Mouse (Mus musculus) liver, postnatal 0 days (tissue): Measurements from ENCODE around the gene Fam178b. TPM values are rescaled to one million over a fixed set of nuclear protein-coding genes. Genes with fewer than 3 reads are reported as not detected.

ENCODE experiments used
- ATAC-seq: fragments of 200-750 bp; cut with Nextera tagmentation; 2 replicates; pipeline ENCODE4 v1.8.0; 2017; ENCODE audit warnings: mild to moderate bottlenecking, moderate library complexity
- DNase-seq: peaks from one replicate; pipeline ENCODE4 v3.0.0-alpha.2; 2016
- H3K27ac ChIP-seq: fragments of 300-500 bp; sonication (generic); 2 replicates; pipeline ENCODE4 v1.5.1; 2014; ENCODE audit warnings: antibody characterized with exemption, moderate library complexity, mild to moderate bottlenecking, low read depth
- H3K27me3 ChIP-seq: fragments of 300-500 bp; sonication (generic); 2 replicates; pipeline ENCODE4 v1.6.1; 2014; ENCODE audit warnings: low read length, control low read depth, mixed read lengths; ENCODE audit not compliant: insufficient read depth
- H3K36me3 ChIP-seq: fragments of 300-500 bp; sonication (generic); replicated peaks from 2 replicates; pipeline ENCODE4 v1.6.1; 2014; ENCODE audit warnings: mild to moderate bottlenecking, control low read depth, low read length, moderate library complexity, mixed read lengths; ENCODE audit not compliant: insufficient read depth
- H3K4me1 ChIP-seq: fragments of 300-500 bp; sonication (generic); 2 replicates; pipeline ENCODE4 v1.6.1; 2014; ENCODE audit warnings: antibody characterized with exemption, mild to moderate bottlenecking, control low read depth; ENCODE audit not compliant: insufficient read depth
- H3K4me2 ChIP-seq: fragments of 300-500 bp; sonication (generic); 2 replicates; pipeline ENCODE4 v1.6.1; 2014; ENCODE audit warnings: low read depth, mild to moderate bottlenecking, low read length, moderate library complexity, mixed read lengths
- H3K4me3 ChIP-seq: fragments of 300-500 bp; sonication (generic); 2 replicates; pipeline ENCODE4 v1.5.1; 2014; ENCODE audit warnings: low read depth, low read length
- H3K9ac ChIP-seq: fragments of 300-500 bp; sonication (generic); replicated peaks from 2 replicates; pipeline ENCODE4 v1.6.1; 2014; ENCODE audit warnings: mild to moderate bottlenecking, moderate library complexity
- H3K9me3 ChIP-seq: fragments of 300-500 bp; sonication (generic); 2 replicates; pipeline ENCODE4 v1.6.1; 2016; ENCODE audit warnings: mild to moderate bottlenecking, control low read depth, low read length, mixed read lengths
- CTCF ChIP-seq: sonication (generic); IDR thresholded peaks from 2 replicates; pipeline ENCODE4 v1.5.1; 2016; ENCODE audit warnings: antibody characterized with exemption, low read depth
- EP300 ChIP-seq: IDR thresholded peaks from 2 replicates; pipeline ENCODE4 v1.6.1; 2016; ENCODE audit warnings: antibody characterized with exemption, low read depth, mild to moderate bottlenecking
- WGBS: fragments of 180-500 bp; shearing (Covaris S2); extraction: QIAGEN DNeasy Blood & Tissue Kit; methylation state at CpG from one replicate; pipeline ENCODE4 v1.1.7; 2014; ENCODE audit not compliant: insufficient replicate concordance; 5-methylcytosine and 5-hydroxymethylcytosine counted together
- polyA plus RNA-seq: library from polyadenylated mRNA; unstranded; fragments of >200 nt; fragmentation: Nextera tagmentation; extraction: Ambion mirVana; gene quantifications from 2 replicates; pipeline ENCODE4 v1.2.1, GENCODE M21; 2015

Gene Fam178b
- polyA plus RNA-seq, 1 experiment from 2014 or later: 0.16 TPM

DNA sequence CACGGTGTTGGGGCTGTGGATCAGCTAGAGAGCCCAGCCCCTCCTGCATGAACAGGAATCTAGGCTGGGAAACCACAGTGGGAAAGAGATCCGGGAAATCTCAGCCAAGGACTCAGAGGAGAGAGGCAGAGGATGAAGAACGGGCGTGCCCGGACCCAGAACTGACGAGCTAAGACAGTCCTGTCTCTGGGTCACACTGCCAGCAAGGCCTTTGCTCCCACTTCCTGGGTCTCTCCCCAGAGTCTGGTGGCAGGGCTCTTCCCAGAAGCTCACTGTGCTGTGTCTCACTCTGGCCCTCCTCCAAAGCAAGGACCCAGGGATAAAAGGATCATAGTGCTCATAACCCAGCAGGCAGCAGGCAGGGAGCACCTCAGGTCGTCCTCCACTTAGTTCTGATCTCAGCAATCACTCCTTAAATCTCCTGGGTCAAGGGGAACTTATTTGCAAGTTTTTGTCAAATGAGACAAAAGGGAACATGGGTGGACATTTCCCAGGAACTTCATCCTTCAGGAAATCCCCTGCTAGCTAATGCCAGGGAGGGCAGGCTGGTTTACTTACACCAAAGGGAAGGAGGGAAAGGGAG, 113.2 kb downstream of the Fam178b start:
- 38% methylated on average over 7 of the region's 7 CpGs for WGBS
- no peak for ATAC-seq
- H3K27me3 ChIP-seq: no peaks in the 10 kb centered on the region
- no peak overlapping the region for H3K9ac ChIP-seq
- H3K4me3 ChIP-seq: no peak overlapping the region
- no peaks in the 10 kb centered on the region for H3K36me3 ChIP-seq
- H3K4me1 ChIP-seq: peaks cover 9% of the 10 kb centered on the region; the same call in 1 of the 2 replicates
- no peak for DNase-seq
- no peak overlapping the region for H3K4me2 ChIP-seq
- TF ChIP-seq CTCF (no peak), EP300 (no peak)
- peak overlapping the region; percentile 55; the same call in 1 of the 2 replicates for H3K27ac ChIP-seq
- no peaks in the 10 kb centered on the region for H3K9me3 ChIP-seq

DNA sequence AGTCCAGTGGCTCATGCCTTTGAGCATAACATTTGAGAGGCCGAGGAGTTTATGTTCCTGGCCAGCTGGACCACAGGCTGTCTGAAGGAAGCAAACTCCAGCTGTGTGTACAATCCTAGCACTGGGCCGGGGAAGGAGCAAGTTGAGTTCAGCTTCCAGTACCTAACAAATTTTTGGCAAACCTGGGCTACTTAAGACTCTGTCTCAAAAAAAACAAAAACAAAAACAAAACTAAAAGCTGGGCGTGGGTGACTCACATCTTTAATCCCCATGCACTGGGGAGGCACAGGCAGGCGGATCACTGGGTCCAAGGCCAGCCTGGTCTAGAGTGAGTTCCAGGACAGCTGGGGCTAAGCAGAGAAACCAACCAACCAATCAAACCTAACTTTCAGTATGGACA, 114.2 kb downstream of the Fam178b start:
- no peak overlapping the region for H3K4me2 ChIP-seq
- H3K27me3 ChIP-seq: no peaks in the 10 kb centered on the region
- peaks cover 9% of the 10 kb centered on the region; the same call in 1 of the 2 replicates for H3K4me1 ChIP-seq
- TF ChIP-seq EP300 (no peak), CTCF (no peak)
- DNase-seq: no peak
- no peaks in the 10 kb centered on the region for H3K9me3 ChIP-seq
- H3K4me3 ChIP-seq: no peak overlapping the region
- no peaks in the 10 kb centered on the region for H3K36me3 ChIP-seq
- peak overlapping the region; percentile 55; the same call in 1 of the 2 replicates for H3K27ac ChIP-seq
- no peak for ATAC-seq
- 64% methylated on average over 4 of the region's 4 CpGs for WGBS
- no peak overlapping the region for H3K9ac ChIP-seq

DNA sequence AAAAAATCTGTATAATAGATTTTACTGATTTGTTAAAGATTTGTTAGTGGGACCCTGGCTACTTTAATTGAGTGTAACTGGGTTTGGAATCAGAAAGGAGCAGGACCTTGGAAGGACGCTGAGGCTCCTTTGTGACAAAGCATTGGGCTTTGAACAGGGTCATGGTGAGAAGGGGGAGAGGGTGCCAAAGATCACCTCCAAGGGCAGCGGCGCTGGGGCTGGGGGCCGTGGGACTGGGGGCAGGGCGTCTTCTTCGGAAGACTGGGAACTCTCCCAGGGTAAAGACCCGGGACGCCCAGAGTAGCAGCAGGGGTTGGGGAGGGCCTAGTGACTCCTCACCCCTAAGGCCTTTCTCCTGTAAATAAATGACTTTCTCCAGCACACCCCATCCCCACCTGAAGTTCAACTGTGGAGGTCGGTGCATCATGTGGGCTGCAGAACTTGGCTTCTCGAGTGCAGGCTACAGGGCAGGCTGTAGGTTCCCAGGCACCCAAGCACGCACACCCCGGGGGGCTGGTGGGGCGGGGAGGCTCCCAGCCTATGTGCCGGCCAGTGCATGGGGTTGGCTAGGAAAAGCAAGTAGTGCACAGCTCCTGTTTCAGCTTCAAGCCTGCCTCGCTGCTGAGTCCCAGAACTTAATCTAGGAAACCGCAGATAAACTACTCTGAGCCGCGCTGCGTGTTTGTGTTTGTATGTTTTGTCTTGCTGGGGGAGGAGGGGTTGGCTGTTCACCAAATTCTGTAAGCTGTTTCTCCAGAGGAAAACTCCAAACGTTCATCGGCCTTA, 115.0 kb downstream of the Fam178b start:
- Histone ChIP-seq H3K9me3 (no peaks in the 10 kb centered on the region), H3K4me1 (peaks cover 13% of the 10 kb centered on the region; the same call in 1 of the 2 replicates), H3K27me3 (no peaks in the 10 kb centered on the region), H3K4me3 (no peak overlapping the region), H3K4me2 (no peak overlapping the region; the same call in 1 of the 2 replicates), H3K9ac (no peak overlapping the region), H3K36me3 (no peaks in the 10 kb centered on the region), H3K27ac (no peak overlapping the region; the same call in 1 of the 2 replicates)
- 61% methylated on average over 21 of the region's 21 CpGs for WGBS
- ATAC-seq (no peak), DNase-seq (no peak)
- TF ChIP-seq EP300 (no peak), CTCF (no peak)

DNA sequence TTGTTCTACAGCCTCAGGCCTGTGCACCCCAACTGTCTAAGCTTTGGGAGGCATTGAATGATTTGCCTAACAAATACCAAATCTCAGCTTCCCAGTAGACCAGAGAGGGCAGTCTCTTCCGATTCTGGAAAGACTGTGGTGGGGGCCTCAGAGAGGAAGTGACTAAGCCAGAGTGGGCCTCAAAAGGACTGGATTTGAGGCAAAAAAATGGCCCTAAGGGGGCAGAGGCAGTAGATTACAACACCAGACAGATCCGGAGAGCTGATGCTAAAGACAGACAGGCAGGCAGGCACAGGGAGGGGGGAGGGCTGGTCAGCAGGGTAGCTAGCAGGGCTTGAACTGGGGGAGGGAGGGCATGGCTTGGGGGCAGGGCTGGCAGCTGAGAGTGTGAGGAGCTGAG, 116.6 kb downstream of the Fam178b start:
- no peak overlapping the region for H3K4me2 ChIP-seq
- no peaks in the 10 kb centered on the region for H3K9me3 ChIP-seq
- WGBS: 11% methylated on average over 2 of the region's 2 CpGs
- TF ChIP-seq EP300: no peak
- TF ChIP-seq CTCF: no peak
- H3K4me3 ChIP-seq: no peak overlapping the region
- H3K27me3 ChIP-seq: 0 out of 2 replicates have a peak, but pooled peaks cover under 1% of the 10 kb centered on the region
- peaks cover 15% of the 10 kb centered on the region for H3K4me1 ChIP-seq
- H3K9ac ChIP-seq: no peak overlapping the region
- no peak for DNase-seq
- no peak overlapping the region for H3K27ac ChIP-seq
- H3K36me3 ChIP-seq: no peaks in the 10 kb centered on the region
- no peak for ATAC-seq

DNA sequence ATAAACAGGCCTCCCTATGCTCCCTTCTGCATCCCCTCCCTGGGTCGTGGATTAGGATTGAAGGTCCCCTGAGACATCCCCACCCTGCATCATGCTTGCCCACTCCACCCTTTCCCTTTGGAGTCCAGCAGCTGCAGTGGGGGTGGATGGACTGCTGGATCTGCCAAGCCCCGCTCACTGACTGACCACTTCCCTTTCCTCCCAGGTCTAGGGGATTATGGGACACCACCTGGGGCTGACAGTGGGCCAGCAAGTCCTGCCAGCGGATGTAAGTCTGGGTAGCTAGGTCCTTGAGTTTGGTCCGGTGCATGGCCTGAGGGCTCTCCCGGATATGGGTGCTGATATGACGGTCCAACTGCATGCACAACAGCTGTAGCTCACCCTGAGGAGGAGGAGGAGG, 118.9 kb downstream of the Fam178b start:
- peaks cover 6% of the 10 kb centered on the region; the same call in 1 of the 2 replicates for H3K4me1 ChIP-seq
- no peak overlapping the region for H3K9ac ChIP-seq
- H3K27ac ChIP-seq: no peak overlapping the region
- no peak overlapping the region for H3K4me3 ChIP-seq
- no peak for DNase-seq
- no peaks in the 10 kb centered on the region for H3K9me3 ChIP-seq
- TF ChIP-seq CTCF (no peak), EP300 (no peak)
- H3K27me3 ChIP-seq: peaks cover 16% of the 10 kb centered on the region; the same call in 1 of the 2 replicates
- 53% methylated on average over 6 of the region's 6 CpGs for WGBS
- no peaks in the 10 kb centered on the region for H3K36me3 ChIP-seq
- no peak for ATAC-seq
- no peak overlapping the region for H3K4me2 ChIP-seq

DNA sequence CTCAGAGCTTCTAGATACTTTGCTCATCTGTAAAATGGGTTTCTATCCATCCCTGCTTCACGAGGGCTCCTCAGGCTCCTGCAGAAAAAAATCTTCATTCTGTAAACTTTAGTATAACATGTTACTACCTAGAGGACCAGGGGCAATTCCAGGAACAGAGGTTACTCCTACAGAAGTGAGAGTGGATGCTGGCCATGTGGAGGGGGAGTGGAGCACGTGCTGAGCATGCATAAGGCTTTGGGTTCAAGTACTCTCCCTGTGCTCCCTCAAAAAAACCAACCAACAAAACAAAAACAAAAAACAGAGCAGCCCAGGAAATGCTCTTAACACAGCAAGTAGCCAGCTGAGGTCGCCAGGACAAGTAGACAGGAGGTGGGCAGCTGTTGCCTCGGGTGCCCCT, 119.4 kb downstream of the Fam178b start:
- no peak overlapping the region for H3K4me3 ChIP-seq
- H3K36me3 ChIP-seq: no peaks in the 10 kb centered on the region
- 59% methylated on average over 4 of the region's 4 CpGs for WGBS
- no peak for DNase-seq
- no peak overlapping the region for H3K27ac ChIP-seq
- ATAC-seq: no peak
- H3K27me3 ChIP-seq: peaks cover 21% of the 10 kb centered on the region
- TF ChIP-seq EP300 (no peak), CTCF (no peak)
- H3K4me2 ChIP-seq: no peak overlapping the region
- H3K4me1 ChIP-seq: peaks cover 11% of the 10 kb centered on the region; the same call in 1 of the 2 replicates
- no peak overlapping the region for H3K9ac ChIP-seq
- H3K9me3 ChIP-seq: no peaks in the 10 kb centered on the region
